Mouse (Mus musculus) stomach, embryonic 14.5 days (tissue): ENCODE results near the gene Cpa5. TPM values are rescaled to one million over a fixed set of nuclear protein-coding genes. Genes with fewer than 3 reads are reported as not detected.

Experiments
- ATAC-seq: fragments of 200-750 bp; cut with Nextera tagmentation; 2 replicates; pipeline ENCODE4 v1.8.0; 2017; ENCODE audit warnings: low read depth, moderate TSS enrichment; ENCODE audit not compliant: insufficient number of reproducible peaks, insufficient read depth, low FRiP score
- H3K27ac ChIP-seq: fragments of 300-500 bp; sonication (generic); 2 replicates; pipeline ENCODE4 v1.5.1; 2014; ENCODE audit warnings: mild to moderate bottlenecking, low read length, moderate library complexity, mixed read lengths
- H3K27me3 ChIP-seq: fragments of 300-500 bp; sonication (generic); 2 replicates; pipeline ENCODE4 v1.6.1; 2014; ENCODE audit warnings: low read length, control low read depth, mixed read lengths; ENCODE audit not compliant: control insufficient read depth, insufficient read depth
- H3K36me3 ChIP-seq: fragments of 300-500 bp; sonication (generic); 2 replicates; pipeline ENCODE4 v1.6.1; 2014; ENCODE audit warnings: mild to moderate bottlenecking, control low read depth, low read length, moderate library complexity, mixed read lengths; ENCODE audit not compliant: control insufficient read depth, insufficient read depth
- H3K4me1 ChIP-seq: fragments of 300-500 bp; sonication (generic); 2 replicates; pipeline ENCODE4 v1.6.1; 2014; ENCODE audit warnings: low read length, control low read depth, mixed read lengths; ENCODE audit not compliant: control insufficient read depth, insufficient read depth
- H3K4me2 ChIP-seq: fragments of 300-500 bp; sonication (generic); replicated peaks from 2 replicates; pipeline ENCODE4 v1.6.1; 2014; ENCODE audit warnings: low read depth, low read length, control low read depth
- H3K4me3 ChIP-seq: fragments of 300-500 bp; sonication (generic); 2 replicates; pipeline ENCODE4 v1.5.1; 2014; ENCODE audit warnings: low read depth, low read length, control low read depth
- H3K9ac ChIP-seq: fragments of 300-500 bp; sonication (generic); replicated peaks from 2 replicates; pipeline ENCODE4 v1.6.1; 2014; ENCODE audit warnings: low read depth, mild to moderate bottlenecking, control low read depth, low read length, moderate library complexity, mixed read lengths
- H3K9me3 ChIP-seq: fragments of 300-500 bp; sonication (generic); 2 replicates; pipeline ENCODE4 v1.6.1; 2016; ENCODE audit warnings: low read depth, low read length, control low read depth; ENCODE audit not compliant: control insufficient read depth
- WGBS: fragments of 180-500 bp; shearing (Covaris S2); extraction: QIAGEN DNeasy Blood & Tissue Kit; methylation state at CpG from one replicate; pipeline ENCODE4 v1.1.7; 2014; 5-methylcytosine and 5-hydroxymethylcytosine counted together
- polyA plus RNA-seq: library from polyadenylated mRNA; unstranded; fragments of >200 nt; fragmentation: Nextera tagmentation; extraction: Ambion mirVana; gene quantifications from 2 replicates; pipeline ENCODE4 v1.2.1, GENCODE M21; 2014

The Cpa5 gene
- polyA plus RNA-seq, 1 experiment from 2014 or later = 0.13 TPM

DNA sequence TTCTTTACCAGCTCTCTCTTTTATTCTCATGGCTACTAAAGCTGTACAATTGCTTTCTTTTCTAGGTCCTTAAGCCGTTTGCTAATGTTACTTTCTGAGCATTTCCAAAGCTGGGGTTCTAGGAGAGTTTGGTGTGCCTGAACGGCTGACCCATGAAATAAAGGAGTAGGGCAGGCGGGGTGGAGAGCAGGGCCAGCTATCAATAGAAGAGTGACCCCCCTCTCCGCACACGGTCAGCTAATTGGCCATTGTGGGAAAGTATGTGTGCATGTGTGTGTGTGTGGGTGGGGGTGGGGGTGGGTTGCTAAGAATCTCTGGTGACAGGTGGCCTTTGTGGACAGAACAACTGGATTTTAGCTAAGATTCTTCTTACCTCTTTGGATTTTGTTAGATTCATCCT is 402 bp downstream of the Cpa5 start:
- H3K27ac ChIP-seq = no peak overlapping the region
- no peak for ATAC-seq
- H3K27me3 ChIP-seq = no peaks in the 10 kb centered on the region
- no peak overlapping the region for H3K4me3 ChIP-seq
- 60% methylated on average over 5 of the region's 5 CpGs for WGBS
- H3K9ac ChIP-seq = no peak overlapping the region
- no peak overlapping the region for H3K4me2 ChIP-seq
- no peaks in the 10 kb centered on the region for H3K36me3 ChIP-seq
- peaks cover 7% of the 10 kb centered on the region for H3K4me1 ChIP-seq
- no peaks in the 10 kb centered on the region for H3K9me3 ChIP-seq

DNA sequence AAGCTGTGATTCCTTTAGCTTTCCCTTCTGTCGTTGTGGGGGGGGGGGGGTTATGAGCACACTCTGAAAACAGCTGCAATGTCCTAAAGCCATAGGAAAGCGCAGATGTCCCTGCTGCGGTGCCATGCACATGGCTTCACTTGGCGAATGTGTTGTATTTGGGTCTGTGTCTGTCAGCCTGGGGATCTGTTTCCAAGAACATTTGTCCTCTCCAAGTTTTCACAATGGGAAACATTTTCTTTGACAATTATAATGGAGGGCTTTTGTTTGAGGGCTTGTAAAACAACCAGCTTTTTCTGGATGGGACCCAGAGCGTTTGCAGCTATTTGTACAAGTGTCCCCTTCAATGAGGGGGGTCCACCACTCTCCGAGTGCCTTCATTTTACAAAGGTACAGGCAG is 3.4 kb downstream of the Cpa5 start:
- H3K4me2 ChIP-seq = no peak overlapping the region
- H3K27me3 ChIP-seq = no peaks in the 10 kb centered on the region
- ATAC-seq = no peak
- H3K27ac ChIP-seq = no peak overlapping the region
- H3K9me3 ChIP-seq = no peaks in the 10 kb centered on the region
- H3K9ac ChIP-seq = no peak overlapping the region
- WGBS = 78% methylated on average over 6 of the region's 6 CpGs
- no peak overlapping the region for H3K4me3 ChIP-seq
- peaks cover 28% of the 10 kb centered on the region for H3K4me1 ChIP-seq
- H3K36me3 ChIP-seq = no peaks in the 10 kb centered on the region

DNA sequence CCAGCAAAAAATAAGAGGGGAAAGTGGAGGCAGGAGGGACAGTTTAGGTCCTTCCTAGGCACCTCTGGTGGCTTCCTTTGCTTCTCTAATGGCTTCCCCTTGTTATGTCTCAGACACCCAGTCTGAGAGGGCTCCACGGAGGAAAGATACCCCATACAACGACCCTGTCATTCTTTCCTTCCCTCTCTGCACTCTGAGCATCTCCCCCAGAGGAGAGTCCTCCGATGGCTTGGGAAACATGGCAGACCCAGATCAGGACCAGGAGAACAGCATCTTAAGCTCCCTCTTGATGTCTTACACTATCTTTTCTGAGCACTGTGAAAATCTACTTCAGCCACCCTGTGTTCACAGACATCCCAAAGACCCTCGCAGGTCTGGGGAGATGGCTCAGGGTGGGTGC is 4.9 kb downstream of the Cpa5 start:
- no peak for ATAC-seq
- WGBS = 31% methylated on average over 4 of the region's 4 CpGs
- H3K4me3 ChIP-seq = no peak overlapping the region
- H3K4me2 ChIP-seq = no peak overlapping the region
- H3K9me3 ChIP-seq = no peaks in the 10 kb centered on the region
- H3K36me3 ChIP-seq = no peaks in the 10 kb centered on the region
- H3K9ac ChIP-seq = no peak overlapping the region
- no peak overlapping the region; the same call in 1 of the 2 replicates for H3K27ac ChIP-seq
- no peaks in the 10 kb centered on the region for H3K27me3 ChIP-seq
- peaks cover 28% of the 10 kb centered on the region for H3K4me1 ChIP-seq

DNA sequence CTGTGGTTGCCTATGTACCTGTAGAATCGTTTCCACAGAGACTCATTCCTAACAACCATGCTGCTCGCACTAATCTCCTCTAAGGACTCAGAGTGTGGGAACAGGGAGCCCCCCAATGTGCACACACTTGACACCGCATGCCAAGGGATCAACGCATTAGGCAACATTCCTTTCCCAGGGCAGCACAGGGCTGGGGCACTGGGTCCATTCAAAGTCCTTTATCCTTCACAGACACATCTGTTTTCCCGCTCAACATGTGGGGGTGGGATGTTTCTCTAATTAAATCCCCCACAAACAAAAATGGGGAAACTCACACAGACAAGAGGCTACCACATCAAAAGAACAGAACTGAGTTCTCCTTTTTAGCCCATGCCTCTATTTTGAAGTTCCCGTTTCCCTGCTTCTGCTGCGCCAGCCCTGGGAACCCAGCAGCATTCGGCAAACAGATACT is 5.7 kb downstream of the Cpa5 start:
- WGBS = 16% methylated on average over 8 of the region's 8 CpGs
- H3K4me1 ChIP-seq = peaks cover 28% of the 10 kb centered on the region
- no peaks in the 10 kb centered on the region for H3K27me3 ChIP-seq
- ATAC-seq = no peak
- 0 out of 2 replicates have a peak overlapping the region, but pooled peaks have one; percentile 8 for H3K4me2 ChIP-seq
- no peaks in the 10 kb centered on the region for H3K36me3 ChIP-seq
- H3K9me3 ChIP-seq = no peaks in the 10 kb centered on the region
- no peak overlapping the region; the same call in 1 of the 2 replicates for H3K9ac ChIP-seq
- H3K4me3 ChIP-seq = no peak overlapping the region
- no peak overlapping the region; the same call in 1 of the 2 replicates for H3K27ac ChIP-seq

DNA sequence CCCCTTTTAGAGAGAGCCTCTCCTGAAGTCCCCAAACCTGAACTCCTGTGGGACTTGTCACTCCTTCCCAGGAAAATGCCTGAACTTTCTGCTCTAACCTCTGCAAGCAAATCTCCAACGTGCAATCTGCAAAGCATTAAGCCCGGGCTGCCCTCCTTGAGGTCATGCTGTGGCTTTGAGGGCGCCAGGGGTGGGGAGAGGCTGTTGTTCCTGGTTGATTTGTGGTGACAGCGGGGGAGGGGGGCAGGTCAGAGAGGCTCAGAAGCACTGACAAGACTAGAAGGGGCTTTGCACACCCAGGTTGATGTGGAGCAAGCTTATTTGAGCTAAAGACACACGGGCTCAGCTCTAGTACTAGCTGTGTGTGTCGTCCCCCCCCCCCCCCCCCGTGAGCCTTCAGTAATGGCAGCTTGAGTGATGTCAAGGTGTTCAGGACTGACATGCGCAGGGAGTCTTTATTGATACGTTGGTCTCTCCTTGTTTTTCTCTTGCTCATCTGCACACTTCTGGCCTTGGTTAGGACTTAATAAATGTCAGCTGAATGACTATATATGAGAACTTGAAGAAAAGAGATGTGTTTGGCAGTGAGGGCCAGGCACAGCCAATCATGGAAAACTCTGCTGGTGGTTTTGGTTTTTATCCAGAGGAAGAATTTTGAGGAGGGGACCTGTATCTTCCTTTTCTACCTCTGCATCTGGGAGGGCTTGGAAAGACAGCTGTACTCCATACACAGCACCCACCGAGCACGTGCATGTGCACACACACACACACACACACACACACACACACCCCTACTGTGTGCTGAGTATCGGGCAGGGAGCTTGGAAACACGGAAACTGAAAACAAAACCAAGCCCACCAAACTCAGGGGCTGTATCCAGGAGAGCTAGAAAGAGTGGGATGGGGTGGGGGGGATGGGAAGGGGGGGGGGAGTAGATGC is 6.5 kb downstream of the Cpa5 start:
- WGBS = 10% methylated on average over 13 of the region's 13 CpGs
- Histone ChIP-seq H3K4me1 (peaks cover 28% of the 10 kb centered on the region), H3K27ac (no peak overlapping the region; the same call in 1 of the 2 replicates), H3K4me2 (peak overlapping the region; percentile 32), H3K36me3 (no peaks in the 10 kb centered on the region), H3K4me3 (peak overlapping the region; percentile 3; the same call in 1 of the 2 replicates), H3K9me3 (no peaks in the 10 kb centered on the region), H3K27me3 (no peaks in the 10 kb centered on the region), H3K9ac (peak overlapping the region; percentile 6; the same call in 1 of the 2 replicates)
- ATAC-seq = no peak

DNA sequence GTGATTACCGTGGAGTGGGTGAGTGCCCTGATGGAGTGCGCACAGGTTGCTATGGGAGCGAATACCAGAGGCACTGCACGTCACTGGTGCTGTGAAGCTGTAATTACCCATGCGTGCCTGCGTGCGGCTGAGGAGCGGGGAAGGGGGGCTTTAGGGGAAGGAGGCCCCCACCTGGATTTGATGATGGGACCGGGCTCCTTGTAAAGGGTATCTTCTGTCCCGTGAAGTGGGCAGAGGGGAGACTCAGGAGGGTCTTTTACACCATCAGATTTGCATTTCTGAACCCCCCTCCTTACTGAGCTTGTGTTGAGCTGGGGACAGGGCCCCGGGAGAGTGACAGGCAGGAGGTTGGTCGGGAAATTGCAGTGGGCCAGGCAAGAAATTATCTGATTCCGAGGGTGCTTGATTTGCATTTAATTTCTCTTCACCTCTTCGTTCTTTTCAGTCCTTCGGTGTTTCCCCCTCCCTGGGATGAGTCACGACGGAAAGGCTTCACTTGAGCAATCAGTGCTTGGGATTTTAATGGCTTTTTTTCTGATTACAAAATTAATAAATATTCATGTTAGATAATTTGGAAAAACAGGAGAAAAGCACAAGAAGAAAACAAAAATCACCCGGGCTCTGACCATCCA is 7.3 kb downstream of the Cpa5 start:
- 17% methylated on average over 18 of the region's 18 CpGs for WGBS
- H3K36me3 ChIP-seq = no peaks in the 10 kb centered on the region
- H3K27ac ChIP-seq = no peak overlapping the region; the same call in 1 of the 2 replicates
- H3K9me3 ChIP-seq = no peaks in the 10 kb centered on the region
- no peaks in the 10 kb centered on the region for H3K27me3 ChIP-seq
- peak overlapping the region; percentile 32 for H3K4me2 ChIP-seq
- peaks cover 28% of the 10 kb centered on the region for H3K4me1 ChIP-seq
- ATAC-seq = peak; percentile 74; the same call in 1 of the 2 replicates
- H3K9ac ChIP-seq = peak overlapping the region; percentile 6; the same call in 1 of the 2 replicates
- peak overlapping the region; percentile 3; the same call in 1 of the 2 replicates for H3K4me3 ChIP-seq

DNA sequence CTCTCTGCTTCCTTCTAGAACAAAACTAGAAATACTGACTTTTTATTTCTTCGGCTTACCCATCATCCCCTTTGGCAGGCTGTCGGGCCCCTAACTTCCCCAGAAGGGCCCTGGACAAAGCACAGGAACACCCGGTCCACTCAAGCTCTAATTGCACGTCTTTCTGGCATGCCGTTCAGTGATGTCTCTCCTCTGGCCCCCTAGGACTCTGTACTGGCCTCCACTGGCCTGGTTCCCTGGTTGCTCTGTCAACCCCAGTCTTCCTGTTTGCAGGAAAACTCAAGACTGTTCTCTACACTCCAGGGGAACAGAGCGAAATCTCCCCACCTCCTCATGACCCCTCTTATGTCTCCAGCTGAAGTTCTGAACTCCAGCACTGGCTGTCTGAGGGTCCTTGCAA is 7.9 kb downstream of the Cpa5 start:
- no peaks in the 10 kb centered on the region for H3K27me3 ChIP-seq

DNA sequence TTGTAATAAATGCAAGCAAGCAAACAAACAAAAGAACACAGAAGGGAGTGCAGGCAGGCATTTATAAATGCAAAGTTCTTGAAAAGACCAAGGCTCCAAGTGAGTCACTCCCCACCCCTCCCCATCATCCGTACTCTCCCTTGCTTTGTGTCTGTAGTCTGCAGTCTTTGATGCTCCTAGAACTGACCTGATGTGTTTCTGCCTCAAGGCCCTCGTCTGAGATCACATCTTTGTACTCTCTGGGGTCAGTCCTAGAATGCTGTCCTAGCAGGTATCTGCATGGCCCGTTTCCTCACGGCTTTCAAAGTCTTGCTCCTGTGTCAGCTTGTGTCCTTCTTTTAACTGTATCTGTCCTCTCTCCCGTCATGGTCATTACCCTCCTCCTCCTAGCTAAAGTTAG is 8.8 kb downstream of the Cpa5 start:
- ATAC-seq = no peak
- H3K4me3 ChIP-seq = no peak overlapping the region
- H3K4me1 ChIP-seq = peaks cover 28% of the 10 kb centered on the region
- WGBS = 82% methylated on average over 5 of the region's 5 CpGs
- no peak overlapping the region for H3K4me2 ChIP-seq
- H3K27me3 ChIP-seq = no peaks in the 10 kb centered on the region
- H3K9ac ChIP-seq = no peak overlapping the region
- no peak overlapping the region for H3K27ac ChIP-seq
- H3K9me3 ChIP-seq = no peaks in the 10 kb centered on the region
- H3K36me3 ChIP-seq = no peaks in the 10 kb centered on the region

More for the DNA sequence above, 7.9 kb downstream of the Cpa5 start:
- no peak overlapping the region for H3K4me2 ChIP-seq
- H3K36me3 ChIP-seq = no peaks in the 10 kb centered on the region
- no peak overlapping the region for H3K4me3 ChIP-seq
- WGBS = 53% methylated on average over 6 of the region's 6 CpGs
- peaks cover 28% of the 10 kb centered on the region for H3K4me1 ChIP-seq
- no peak overlapping the region for H3K9ac ChIP-seq
- no peaks in the 10 kb centered on the region for H3K9me3 ChIP-seq
- no peak for ATAC-seq
- peak overlapping the region; percentile 49; the same call in 1 of the 2 replicates for H3K27ac ChIP-seq
